Mouse (Mus musculus) macrophage (primary cell): ENCODE measurements around the gene Max. TPM values are rescaled to one million over a fixed set of nuclear protein-coding genes. Genes with fewer than 3 reads are reported as not detected.

Experiments used
- H3K27ac ChIP-seq: fragments of 350-480 bp; formaldehyde crosslinking; 2 replicates; pipeline ENCODE4 v1.9.0; 2021
- H3K36me3 ChIP-seq: fragments of 350-480 bp; formaldehyde crosslinking; 2 replicates; pipeline ENCODE4 v1.9.0; 2021; ENCODE audit errors: inconsistent target
- H3K4me3 ChIP-seq: fragments of 350-480 bp; formaldehyde crosslinking; 2 replicates; pipeline ENCODE4 v1.9.0; 2021; ENCODE audit errors: inconsistent target
- H3K79me2 ChIP-seq: fragments of 350-480 bp; formaldehyde crosslinking; 2 replicates; pipeline ENCODE4 v1.9.0; 2021; ENCODE audit errors: inconsistent target
- WGBS: methylation state at CpG from one replicate; pipeline ENCODE4 v1.1.7; 2026; ENCODE audit warnings: inconsistent platforms; ENCODE audit not compliant: missing documents; 5-methylcytosine and 5-hydroxymethylcytosine counted together
- polyA plus RNA-seq: library from polyadenylated mRNA; stranded (reverse); fragments of 250-400 nt; gene quantifications from 3 replicates; pipeline ENCODE4 v1.2.4, GENCODE M21; 2018; ENCODE audit warnings: inconsistent platforms

Max gene
- polyA plus RNA-seq, 1 experiment from 2014 or later = 248 TPM

DNA sequence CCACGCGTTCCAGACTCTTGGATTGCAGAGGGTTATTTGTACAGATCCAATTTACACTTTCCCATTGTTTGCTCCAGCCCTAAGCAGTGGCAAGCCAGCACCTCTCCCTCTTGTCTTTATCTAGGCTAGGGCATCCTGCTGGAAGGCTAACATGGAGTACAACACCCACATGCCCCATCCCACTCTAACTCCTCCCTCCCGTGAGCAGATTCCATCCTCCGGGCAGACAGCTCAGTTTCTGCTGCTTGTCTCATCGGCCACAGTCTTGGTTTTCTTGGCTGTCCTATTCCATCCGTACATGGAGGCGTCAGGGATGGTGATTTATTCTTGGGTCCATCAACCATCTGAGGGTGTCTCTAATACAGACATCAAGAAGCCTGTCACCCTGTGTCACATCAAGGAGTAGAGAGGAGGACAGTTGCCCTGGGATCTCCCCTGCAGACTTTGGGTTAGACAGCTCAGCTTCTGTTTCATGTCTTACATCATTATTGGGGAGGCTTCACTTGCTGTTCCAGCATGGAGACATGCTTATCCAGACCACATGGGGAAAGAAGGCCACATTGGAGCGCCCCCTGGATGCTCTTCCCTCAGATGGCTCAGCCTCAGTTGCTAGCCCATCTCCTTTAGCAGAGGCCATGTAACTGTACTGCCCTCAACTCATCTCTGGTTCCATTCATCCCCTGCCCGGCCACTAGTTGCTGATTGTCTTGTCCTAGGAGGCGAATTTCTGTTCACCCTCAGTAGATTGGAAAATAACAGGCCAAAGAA is 67.0 kb downstream of the Max start:
- H3K36me3 ChIP-seq = no peaks in the 10 kb centered on the region
- H3K4me3 ChIP-seq = no peak overlapping the region
- H3K27ac ChIP-seq = no peak overlapping the region
- H3K79me2 ChIP-seq = no peaks in the 10 kb centered on the region
- WGBS = 90% methylated on average over 9 of the region's 10 CpGs

DNA sequence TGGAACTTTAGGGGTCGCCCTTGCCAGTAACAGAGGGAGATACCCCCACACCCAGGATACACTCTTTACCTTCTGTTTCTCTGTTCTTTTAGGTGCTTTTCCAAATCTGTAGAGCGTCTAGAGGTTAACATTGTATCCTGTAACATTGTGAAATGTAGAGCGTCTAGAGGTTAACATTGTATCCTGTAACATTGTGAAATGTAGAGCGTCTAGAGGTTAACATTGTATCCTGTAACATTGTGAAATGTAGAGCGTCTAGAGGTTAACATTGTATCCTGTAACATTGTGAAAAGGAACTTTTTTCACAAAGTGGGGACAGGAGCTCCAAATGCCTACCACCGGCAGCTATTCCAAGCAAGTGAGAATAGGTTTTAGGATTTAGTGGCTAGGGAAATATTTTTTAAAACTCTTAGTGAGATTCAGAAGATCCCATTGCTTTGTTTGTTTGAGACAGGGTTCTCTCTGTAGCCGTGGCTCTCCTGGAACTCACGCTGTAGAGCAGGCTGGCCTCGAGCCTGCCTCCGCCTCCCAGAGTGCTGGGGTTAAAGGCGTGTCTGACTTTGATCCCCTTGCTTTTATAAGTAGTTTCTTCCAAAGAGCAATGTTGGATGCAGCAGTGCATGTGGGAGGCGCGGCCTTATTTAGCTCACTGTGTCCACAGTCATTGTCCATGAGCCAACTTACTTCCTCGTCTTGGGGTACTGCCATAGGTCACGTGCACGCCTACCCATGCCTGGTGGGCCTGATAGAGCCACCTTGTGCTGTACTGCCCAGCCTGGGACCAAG is 68.9 kb downstream of the Max start:
- H3K27ac ChIP-seq = no peak overlapping the region
- H3K36me3 ChIP-seq = no peaks in the 10 kb centered on the region
- H3K79me2 ChIP-seq = no peaks in the 10 kb centered on the region
- no peak overlapping the region for H3K4me3 ChIP-seq
- 89% methylated on average over 15 of the region's 16 CpGs for WGBS

DNA sequence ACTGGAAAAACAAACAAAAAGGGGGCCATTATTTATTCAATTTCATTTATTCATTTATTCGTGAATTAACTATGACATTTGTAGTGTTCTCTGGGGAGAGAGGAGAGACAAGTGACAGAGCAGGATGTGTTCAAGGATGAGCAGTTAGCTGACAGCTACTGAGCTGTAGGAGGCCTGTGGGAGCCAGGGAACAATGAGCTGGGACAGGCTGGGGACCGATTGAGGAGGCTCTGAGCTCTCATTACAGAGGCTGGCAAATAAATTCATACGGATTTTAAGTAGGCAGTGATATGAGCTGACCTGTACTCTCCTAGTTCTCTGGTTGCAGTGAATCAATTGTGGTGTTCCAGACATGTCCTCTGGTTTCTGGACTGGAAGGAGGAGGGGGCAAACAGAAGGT is 70.8 kb downstream of the Max start:
- Histone ChIP-seq H3K79me2 (no peaks in the 10 kb centered on the region), H3K4me3 (no peak overlapping the region), H3K27ac (no peak overlapping the region), H3K36me3 (no peaks in the 10 kb centered on the region)
- WGBS = 96% methylated on average over 3 of the region's 3 CpGs

DNA sequence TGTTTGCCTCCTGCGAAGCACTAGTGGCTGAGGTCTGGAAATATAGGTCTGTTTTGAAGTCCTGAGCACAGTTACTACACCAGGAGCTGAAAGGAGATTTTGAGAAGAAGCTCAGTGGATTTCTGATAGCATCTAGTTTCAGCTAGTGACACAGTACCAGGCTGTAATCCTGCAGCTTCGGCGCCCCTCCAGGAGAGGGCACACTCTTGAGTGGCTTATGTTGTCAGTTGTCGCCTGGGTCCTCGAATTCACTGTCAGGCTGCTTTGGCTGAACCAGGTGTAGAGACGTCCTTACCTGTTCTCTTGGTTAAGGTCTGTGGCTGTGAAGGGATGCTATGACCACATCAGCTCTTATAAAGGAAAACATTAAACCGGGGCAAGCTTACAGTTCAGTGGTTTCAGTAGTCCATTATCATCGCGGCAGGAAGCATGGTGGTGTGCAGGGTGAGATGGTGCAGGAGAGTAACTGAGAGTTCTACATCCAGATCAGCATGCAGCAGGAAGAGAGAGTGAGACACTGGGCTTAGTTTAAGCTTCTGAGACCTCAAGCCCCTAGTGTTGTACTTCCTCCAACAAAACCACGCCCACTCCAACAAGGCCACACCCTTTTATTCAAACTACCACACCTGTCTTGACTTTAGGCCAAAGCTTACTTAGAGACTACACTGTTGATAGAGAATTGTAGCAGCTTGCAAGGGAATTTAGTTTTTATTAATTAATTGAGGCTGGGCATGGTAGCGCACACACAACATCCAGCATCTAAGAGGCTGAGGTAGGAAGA is 72.4 kb downstream of the Max start:
- Histone ChIP-seq H3K27ac (no peak overlapping the region), H3K79me2 (no peaks in the 10 kb centered on the region), H3K4me3 (no peak overlapping the region), H3K36me3 (no peaks in the 10 kb centered on the region)
- 91% methylated on average over 11 of the region's 11 CpGs for WGBS

DNA sequence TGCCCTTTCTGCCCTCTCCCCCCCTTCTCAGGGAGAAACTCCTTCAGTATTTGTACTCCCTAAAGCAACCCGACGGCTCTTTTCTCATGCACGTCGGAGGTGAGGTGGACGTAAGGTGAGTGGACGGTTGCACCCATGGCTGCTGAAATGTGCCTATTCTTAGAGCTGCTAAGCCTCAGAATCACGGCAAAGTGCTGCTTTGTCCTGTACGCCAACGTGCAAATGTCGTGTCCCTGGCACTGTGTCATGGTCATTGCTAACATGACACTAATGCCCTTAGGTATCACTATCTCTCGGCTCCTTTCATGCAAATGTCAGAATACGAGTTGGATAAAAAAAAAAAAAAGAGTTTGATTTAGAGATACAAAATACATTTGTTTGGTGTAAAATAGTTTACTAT is 74.1 kb downstream of the Max start:
- H3K36me3 ChIP-seq = no peaks in the 10 kb centered on the region
- H3K4me3 ChIP-seq = no peak overlapping the region
- H3K27ac ChIP-seq = no peak overlapping the region
- 96% methylated on average over 10 of the region's 12 CpGs for WGBS
- H3K79me2 ChIP-seq = no peaks in the 10 kb centered on the region

Other genes starting within 250 kb of the Max start
- 23.7 to 72.6 TPM (median 66.6 TPM) in 3 replicates for gene Churc1, start 196.7 kb downstream of the Max start, polyA plus RNA-seq
- 4.4 to 7.2 TPM (median 4.9 TPM) in 3 replicates for gene Fntb, start 196.6 kb downstream of the Max start, polyA plus RNA-seq
- gene Gpx2, start 166.6 kb downstream of the Max start, polyA plus RNA-seq = not detected in 3 replicates
- gene Rab15, start 139.3 kb downstream of the Max start, polyA plus RNA-seq = 0.26 to 1.7 TPM (median 0.42 TPM) in 3 replicates